ENCODE assay signal across 10 mouse cellular contexts in genomic region chr8:71680471-71680870, GRCm38 (mm10). TPM values are rescaled to one million over a fixed set of nuclear protein-coding genes. Genes with fewer than 3 reads are reported as not detected.
DNase-seq lines count a peak whose midpoint lies in the region; ATAC-seq lines count a peak whose summit lies in the region.
"Had no signal": no experiment of that assay in that cellular context is flagged by ENCODE, and none has a peak within 500 bp of the region (broad histone marks: within the 10 kb centered on the region; RNA-seq: fewer than 3 reads in every experiment).

No protein-coding gene starts in this region.

- H3K4me1 ChIP-seq in forebrain, embryonic 10.5 days: peaks cover 40% of the 10 kb centered on the region
- peaks cover 15% of the 10 kb centered on the region for H3K4me1 ChIP-seq in forebrain, embryonic 16.5 days (replicated peaks; ENCODE audit: control insufficient read depth, insufficient read depth, low read length)
- peaks cover 7% of the 10 kb centered on the region for H3K4me1 ChIP-seq in lung, embryonic 16.5 days (replicated peaks; ENCODE audit: control insufficient read depth, insufficient read depth, low read length)
- H3K4me1 ChIP-seq in kidney, embryonic 15.5 days: peaks cover 51% of the 10 kb centered on the region

- H3K36me3 ChIP-seq in forebrain, embryonic 10.5 days (replicated peaks): no peaks in the 10 kb centered on the region
- H3K36me3 ChIP-seq in forebrain, embryonic 16.5 days (ENCODE audit: control insufficient read depth, insufficient read depth): no peaks in the 10 kb centered on the region
- no peaks in the 10 kb centered on the region for H3K36me3 ChIP-seq in lung, embryonic 16.5 days (ENCODE audit: control insufficient read depth, insufficient read depth, low read length)
- H3K36me3 ChIP-seq in kidney, embryonic 15.5 days: no peaks in the 10 kb centered on the region

- H3K27ac ChIP-seq in forebrain, embryonic 10.5 days: no peak overlapping the region
- H3K27ac ChIP-seq in forebrain, embryonic 16.5 days (ENCODE audit: low read length): no peak overlapping the region
- no peak overlapping the region for H3K27ac ChIP-seq in lung, embryonic 16.5 days (ENCODE audit: low read length)
- no peak overlapping the region for H3K27ac ChIP-seq in kidney, embryonic 15.5 days
- H3K27ac ChIP-seq: macrophage had no signal

- 3% methylated on average over 21 of the region's 21 CpGs for WGBS in forebrain, embryonic 10.5 days
- WGBS in forebrain, embryonic 16.5 days: 3% methylated on average over 21 of the region's 21 CpGs
- 8% methylated on average over 20 of the region's 21 CpGs for WGBS in lung, embryonic 16.5 days
- WGBS in kidney, embryonic 15.5 days: 7% methylated on average over 21 of the region's 21 CpGs

- no peak for DNase-seq in forebrain, embryonic 10.5 days (ENCODE audit: extremely low spot score, low spot score)
- no peak for DNase-seq in lung, postnatal 14 days
- peak; percentile 43 for DNase-seq in neural tube, embryonic 10.5 days (ENCODE audit: extremely low spot score, low spot score)
- DNase-seq in gastrocnemius, postnatal 14 days: no peak
- no peak for DNase-seq in urinary bladder, postnatal 10 days (ENCODE audit: low spot score)

- intact Hi-C loops in gastrocnemius, postnatal 14 days (cut with DNase I; ENCODE audit: low total_unique reads): no loop called here

- H3K27me3 ChIP-seq in forebrain, embryonic 10.5 days (ENCODE audit: poor library complexity, severe bottlenecking): peaks cover 100% of the 10 kb centered on the region
- peaks cover 76% of the 10 kb centered on the region for H3K27me3 ChIP-seq in forebrain, embryonic 16.5 days (replicated peaks; ENCODE audit: control insufficient read depth, insufficient read depth, low read length)
- peaks cover 74% of the 10 kb centered on the region for H3K27me3 ChIP-seq in lung, embryonic 16.5 days (ENCODE audit: control insufficient read depth, insufficient read depth, low read depth, low read length)
- H3K27me3 ChIP-seq in kidney, embryonic 15.5 days: peaks cover 97% of the 10 kb centered on the region

- peaks cover 7% of the 10 kb centered on the region; the same call in 1 of the 2 replicates for H3K9me3 ChIP-seq in forebrain, embryonic 10.5 days
- H3K9me3 ChIP-seq in forebrain, embryonic 16.5 days (ENCODE audit: control insufficient read depth, low read length): no peaks in the 10 kb centered on the region
- H3K9me3 ChIP-seq in lung, embryonic 16.5 days (ENCODE audit: control insufficient read depth, low read length): no peaks in the 10 kb centered on the region
- H3K9me3 ChIP-seq in kidney, embryonic 15.5 days (replicated peaks): no peaks in the 10 kb centered on the region

- no peak overlapping the region for H3K9ac ChIP-seq in forebrain, embryonic 16.5 days (replicated peaks; ENCODE audit: low read depth, low read length)
- H3K9ac ChIP-seq in lung, embryonic 16.5 days (ENCODE audit: low read length): no peak overlapping the region
- H3K9ac ChIP-seq in kidney, embryonic 15.5 days: no peak overlapping the region

- peak overlapping the region; percentile 25 for H3K4me3 ChIP-seq in forebrain, embryonic 10.5 days
- H3K4me3 ChIP-seq in forebrain, embryonic 16.5 days (replicated peaks; ENCODE audit: low read length): no peak overlapping the region
- no peak overlapping the region for H3K4me3 ChIP-seq in lung, embryonic 16.5 days (ENCODE audit: low read length)
- H3K4me3 ChIP-seq in kidney, embryonic 15.5 days (replicated peaks): peak overlapping the region; percentile 33

- no peak for ATAC-seq in forebrain, embryonic 16.5 days
- no peak for ATAC-seq in lung, embryonic 16.5 days (ENCODE audit: low read depth)
- no peak for ATAC-seq in kidney, embryonic 15.5 days (replicated peaks; ENCODE audit: low FRiP score)
- ATAC-seq: CD4-positive, CD25-positive, alpha-beta regulatory T cell, adult 4 months had no signal

- no peak overlapping the region for H3K4me2 ChIP-seq in forebrain, embryonic 16.5 days (ENCODE audit: low read length)
- H3K4me2 ChIP-seq in lung, embryonic 16.5 days (ENCODE audit: low read depth, low read length): peak overlapping the region; percentile 12; the same call in 1 of the 2 replicates
- peak overlapping the region; percentile 59 for H3K4me2 ChIP-seq in kidney, embryonic 15.5 days

RNA-seq across cellular contexts. Expression of gene Jak3, which starts 4.4 kb away (rescaled TPM):
- 2.5 and 3.0 TPM in 2 replicates for polyA plus RNA-seq in forebrain, embryonic 10.5 days (2016; fragmentation: Nextera tagmentation; extraction: Ambion mirVana)
- 3.4 and 4.1 TPM in 2 replicates for polyA plus RNA-seq in forebrain, embryonic 16.5 days (2015; fragmentation: Nextera tagmentation; extraction: Ambion mirVana)
- polyA plus RNA-seq in lung, embryonic 16.5 days (2015; fragmentation: Nextera tagmentation; extraction: Ambion mirVana): 8.9 and 9.1 TPM in 2 replicates
- polyA plus RNA-seq in kidney, embryonic 15.5 days (2015; fragmentation: Nextera tagmentation; extraction: Ambion mirVana): 6.3 and 7.2 TPM in 2 replicates
- total RNA-seq in gastrocnemius, postnatal 14 days (2021): 1 to 10 TPM; 2.6 to 2.8 TPM

RNA-seq across cellular contexts. Expression of gene Insl3, which starts 8.5 kb away (rescaled TPM):
- polyA plus RNA-seq in forebrain, embryonic 10.5 days (2016; fragmentation: Nextera tagmentation; extraction: Ambion mirVana): 0.26 TPM in 1 of 2 replicates, not detected in the other
- not detected in 2 replicates for polyA plus RNA-seq in forebrain, embryonic 16.5 days (2015; fragmentation: Nextera tagmentation; extraction: Ambion mirVana)
- 1.4 and 1.5 TPM in 2 replicates for polyA plus RNA-seq in lung, embryonic 16.5 days (2015; fragmentation: Nextera tagmentation; extraction: Ambion mirVana)
- 1.2 and 1.7 TPM in 2 replicates for polyA plus RNA-seq in kidney, embryonic 15.5 days (2015; fragmentation: Nextera tagmentation; extraction: Ambion mirVana)
- 1 to 10 TPM; 1.1 to 1.5 TPM for total RNA-seq in gastrocnemius, postnatal 14 days (2021)

RNA-seq across cellular contexts. Expression of gene Unc13a, which starts 8.9 kb away (rescaled TPM):
- 2.9 and 3.3 TPM in 2 replicates for polyA plus RNA-seq in forebrain, embryonic 10.5 days (2016; fragmentation: Nextera tagmentation; extraction: Ambion mirVana)
- polyA plus RNA-seq in forebrain, embryonic 16.5 days (2015; fragmentation: Nextera tagmentation; extraction: Ambion mirVana): 23.1 and 33.6 TPM in 2 replicates
- 0.67 and 0.68 TPM in 2 replicates for polyA plus RNA-seq in lung, embryonic 16.5 days (2015; fragmentation: Nextera tagmentation; extraction: Ambion mirVana)
- 0.80 and 1.2 TPM in 2 replicates for polyA plus RNA-seq in kidney, embryonic 15.5 days (2015; fragmentation: Nextera tagmentation; extraction: Ambion mirVana)
- total RNA-seq in gastrocnemius, postnatal 14 days (2021): under 1 TPM; 0.18 to 0.20 TPM

RNA-seq across cellular contexts. Expression of gene B3gnt3, which starts 21.1 kb away (rescaled TPM):
- 0.41 and 0.69 TPM in 2 replicates for polyA plus RNA-seq in forebrain, embryonic 10.5 days (2016; fragmentation: Nextera tagmentation; extraction: Ambion mirVana)
- 0.58 and 0.68 TPM in 2 replicates for polyA plus RNA-seq in forebrain, embryonic 16.5 days (2015; fragmentation: Nextera tagmentation; extraction: Ambion mirVana)
- 4.4 and 4.6 TPM in 2 replicates for polyA plus RNA-seq in lung, embryonic 16.5 days (2015; fragmentation: Nextera tagmentation; extraction: Ambion mirVana)
- polyA plus RNA-seq in kidney, embryonic 15.5 days (2015; fragmentation: Nextera tagmentation; extraction: Ambion mirVana): 2.8 and 3.9 TPM in 2 replicates
- 1 to 10 TPM; 5.2 to 5.5 TPM for total RNA-seq in gastrocnemius, postnatal 14 days (2021)

RNA-seq across cellular contexts. Expression of gene Fcho1, which starts 45.0 kb away (rescaled TPM):
- 12.6 and 13.2 TPM in 2 replicates for polyA plus RNA-seq in forebrain, embryonic 10.5 days (2016; fragmentation: Nextera tagmentation; extraction: Ambion mirVana)
- 72.4 and 100 TPM in 2 replicates for polyA plus RNA-seq in forebrain, embryonic 16.5 days (2015; fragmentation: Nextera tagmentation; extraction: Ambion mirVana)
- 6.5 and 8.0 TPM in 2 replicates for polyA plus RNA-seq in lung, embryonic 16.5 days (2015; fragmentation: Nextera tagmentation; extraction: Ambion mirVana)
- polyA plus RNA-seq in kidney, embryonic 15.5 days (2015; fragmentation: Nextera tagmentation; extraction: Ambion mirVana): 6.3 and 6.5 TPM in 2 replicates
- under 1 TPM; 0.39 to 0.53 TPM for total RNA-seq in gastrocnemius, postnatal 14 days (2021)

Comparison
In these comparisons a context has a peak if more than half of its experiments do, and no peak if none do; other contexts are left out.
1. H3K4me3 ChIP-seq: peak in forebrain, embryonic 10.5 days (single experiment) and kidney, embryonic 15.5 days (single experiment); none in forebrain, embryonic 16.5 days (single experiment) and lung, embryonic 16.5 days (single experiment).